Mouse (Mus musculus) heart, postnatal 0 days (tissue): ENCODE data around the gene Pakap. TPM values are rescaled to one million over a fixed set of nuclear protein-coding genes. Genes with fewer than 3 reads are reported as not detected.
"Not testable (repeated sequence)": the region's sequence is repeated elsewhere in the genome, so short reads cannot be mapped to it uniquely, and the experiment has no call there.

ENCODE experiments used
- ATAC-seq: fragments of 200-750 bp; cut with Nextera tagmentation; 2 replicates; pipeline ENCODE4 v1.8.0; 2017; ENCODE audit warnings: low read depth, moderate number of reproducible peaks, moderate library complexity; ENCODE audit not compliant: insufficient read depth
- DNase-seq: peaks from one replicate; pipeline ENCODE4 v3.0.0-alpha.2; 2016; ENCODE audit warnings: low spot score
- H3K27ac ChIP-seq: fragments of 300-500 bp; sonication (generic); 2 replicates; pipeline ENCODE4 v1.5.1; 2014; ENCODE audit warnings: low read depth, mild to moderate bottlenecking
- H3K27me3 ChIP-seq: fragments of 300-500 bp; sonication (generic); 2 replicates; pipeline ENCODE4 v1.6.1; 2014; ENCODE audit warnings: low read length, mixed read lengths; ENCODE audit not compliant: control insufficient read depth, insufficient read depth
- H3K36me3 ChIP-seq: fragments of 300-500 bp; sonication (generic); replicated peaks from 2 replicates; pipeline ENCODE4 v1.6.1; 2014; ENCODE audit warnings: low read length, mixed read lengths; ENCODE audit not compliant: control insufficient read depth, insufficient read depth
- H3K4me1 ChIP-seq: fragments of 300-500 bp; sonication (generic); 2 replicates; pipeline ENCODE4 v1.6.1; 2014; ENCODE audit warnings: antibody characterized with exemption; ENCODE audit not compliant: control insufficient read depth, insufficient read depth
- H3K4me2 ChIP-seq: fragments of 300-500 bp; sonication (generic); 2 replicates; pipeline ENCODE4 v1.6.1; 2014; ENCODE audit warnings: low read depth, mild to moderate bottlenecking, low read length, moderate library complexity
- H3K4me3 ChIP-seq: fragments of 300-500 bp; sonication (generic); 2 replicates; pipeline ENCODE4 v1.5.1; 2014; ENCODE audit warnings: low read depth, low read length
- H3K9ac ChIP-seq: fragments of 300-500 bp; sonication (generic); replicated peaks from 2 replicates; pipeline ENCODE4 v1.6.1; 2014; ENCODE audit warnings: low read depth, low read length, mixed read lengths
- H3K9me3 ChIP-seq: fragments of 300-500 bp; sonication (generic); replicated peaks from 2 replicates; pipeline ENCODE4 v1.6.1; 2016; ENCODE audit warnings: low read length; ENCODE audit not compliant: control insufficient read depth
- CTCF ChIP-seq: IDR thresholded peaks from 2 replicates; pipeline ENCODE4 v1.5.1; 2016; ENCODE audit warnings: antibody characterized with exemption, control low read depth, low read depth
- EP300 ChIP-seq: IDR thresholded peaks from 2 replicates; pipeline ENCODE4 v1.6.1; 2016; ENCODE audit warnings: antibody characterized with exemption, low read depth
- WGBS: fragments of 180-500 bp; shearing (Covaris S2); extraction: QIAGEN DNeasy Blood & Tissue Kit; methylation state at CpG from one replicate; pipeline ENCODE4 v1.1.7; 2014; 5-methylcytosine and 5-hydroxymethylcytosine counted together
- polyA plus RNA-seq: library from polyadenylated mRNA; unstranded; fragments of >200 nt; fragmentation: Nextera tagmentation; extraction: Ambion mirVana; gene quantifications from 2 replicates; pipeline ENCODE4 v1.2.1, GENCODE M21; 2015
- total RNA-seq: library from RNA; depleted of rRNA; stranded (reverse); fragments of >200 nt; gene quantifications from 2 replicates; pipeline ENCODE4 v1.2.3, GENCODE M21; 2014; ENCODE audit warnings: low replicate concordance

The Pakap gene
- total and polyA plus RNA-seq, 2 experiments from 2014 or later, result 21.1 to 43.7 TPM

GRCm38 (mm10) chr4:57886066-57886887 is 318.3 kb downstream of the Pakap start:
- peaks cover 12% of the 10 kb centered on the region for H3K36me3 ChIP-seq
- H3K4me1 ChIP-seq, result peaks cover 41% of the 10 kb centered on the region
- H3K4me2 ChIP-seq, result no peak overlapping the region
- no peak overlapping the region for H3K9ac ChIP-seq
- no peak overlapping the region for H3K4me3 ChIP-seq
- DNase-seq (no peak), ATAC-seq (no peak)
- TF ChIP-seq CTCF (no peak), EP300 (no peak)
- no peaks in the 10 kb centered on the region for H3K27me3 ChIP-seq
- no peak overlapping the region for H3K27ac ChIP-seq
- H3K9me3 ChIP-seq, result no peaks in the 10 kb centered on the region
- WGBS, result 48% methylated on average over 11 of the region's 11 CpGs

GRCm38 (mm10) chr4:57886888-57887230 is 318.9 kb downstream of the Pakap start:
- no peak for ATAC-seq
- DNase-seq, result no peak
- no peak overlapping the region for H3K4me2 ChIP-seq
- H3K36me3 ChIP-seq, result peaks cover 9% of the 10 kb centered on the region
- no peak overlapping the region for H3K27ac ChIP-seq
- 87% methylated on average over 3 of the region's 3 CpGs for WGBS
- no peak overlapping the region for H3K4me3 ChIP-seq
- no peak for TF ChIP-seq CTCF
- no peak for TF ChIP-seq EP300
- peaks cover 41% of the 10 kb centered on the region for H3K4me1 ChIP-seq
- H3K9ac ChIP-seq, result no peak overlapping the region
- H3K27me3 ChIP-seq, result no peaks in the 10 kb centered on the region
- H3K9me3 ChIP-seq, result no peaks in the 10 kb centered on the region

- 88% methylated on average over 2 of the region's 2 CpGs for WGBS
- no peaks in the 10 kb centered on the region for H3K27me3 ChIP-seq
- H3K9ac ChIP-seq, result no peak overlapping the region
- H3K4me2 ChIP-seq, result no peak overlapping the region
- H3K4me3 ChIP-seq, result no peak overlapping the region
- DNase-seq, result no peak
- H3K36me3 ChIP-seq, result peaks cover 14% of the 10 kb centered on the region
- H3K9me3 ChIP-seq, result no peaks in the 10 kb centered on the region
- no peak overlapping the region for H3K27ac ChIP-seq
- no peak for ATAC-seq
- peaks cover 29% of the 10 kb centered on the region for H3K4me1 ChIP-seq
- TF ChIP-seq EP300 (no peak), CTCF (no peak)
Measured at GRCm38 (mm10) chr4:57888246-57888645, 320.3 kb downstream of the Pakap start.

- DNase-seq, H3K27me3 ChIP-seq, H3K9ac ChIP-seq, H3K9me3 ChIP-seq, H3K4me2 ChIP-seq, H3K27ac ChIP-seq, H3K4me3 ChIP-seq, ATAC-seq: not testable (repeated sequence)
- 96% methylated on average over 1 of the region's 1 CpGs for whole genome bisulfite sequencing
- peaks cover 22% of the 10 kb centered on the region for H3K36me3 ChIP-seq
- H3K4me1 ChIP-seq, result peaks cover 23% of the 10 kb centered on the region
Measured at GRCm38 (mm10) chr4:57888978-57889377, 321.0 kb downstream of the Pakap start.

GRCm38 (mm10) chr4:57889773-57890172 is 321.8 kb downstream of the Pakap start:
- H3K9ac ChIP-seq, result no peak overlapping the region
- no peaks in the 10 kb centered on the region for H3K9me3 ChIP-seq
- no peak overlapping the region for H3K27ac ChIP-seq
- TF ChIP-seq EP300 (no peak), CTCF (no peak)
- H3K4me2 ChIP-seq, result no peak overlapping the region
- H3K4me3 ChIP-seq, result no peak overlapping the region
- H3K36me3 ChIP-seq, result peaks cover 28% of the 10 kb centered on the region
- DNase-seq (no peak), ATAC-seq (no peak)
- WGBS, result 82% methylated on average over 8 of the region's 8 CpGs
- peaks cover 15% of the 10 kb centered on the region for H3K4me1 ChIP-seq
- H3K27me3 ChIP-seq, result no peaks in the 10 kb centered on the region
